Mouse (Mus musculus) heart, postnatal 0 days (tissue): ENCODE results near the gene Arl4c. TPM values are rescaled to one million over a fixed set of nuclear protein-coding genes. Genes with fewer than 3 reads are reported as not detected.

Experiments used
- ATAC-seq: fragments of 200-750 bp; cut with Nextera tagmentation; 2 replicates; pipeline ENCODE4 v1.8.0; 2017; ENCODE audit warnings: low read depth, moderate number of reproducible peaks, moderate library complexity; ENCODE audit not compliant: insufficient read depth
- DNase-seq: peaks from one replicate; pipeline ENCODE4 v3.0.0-alpha.2; 2016; ENCODE audit warnings: low spot score
- H3K27ac ChIP-seq: fragments of 300-500 bp; sonication (generic); 2 replicates; pipeline ENCODE4 v1.5.1; 2014; ENCODE audit warnings: low read depth, mild to moderate bottlenecking
- H3K27me3 ChIP-seq: fragments of 300-500 bp; sonication (generic); 2 replicates; pipeline ENCODE4 v1.6.1; 2014; ENCODE audit warnings: low read length, mixed read lengths; ENCODE audit not compliant: control insufficient read depth, insufficient read depth
- H3K36me3 ChIP-seq: fragments of 300-500 bp; sonication (generic); replicated peaks from 2 replicates; pipeline ENCODE4 v1.6.1; 2014; ENCODE audit warnings: low read length, mixed read lengths; ENCODE audit not compliant: control insufficient read depth, insufficient read depth
- H3K4me1 ChIP-seq: fragments of 300-500 bp; sonication (generic); 2 replicates; pipeline ENCODE4 v1.6.1; 2014; ENCODE audit warnings: antibody characterized with exemption; ENCODE audit not compliant: control insufficient read depth, insufficient read depth
- H3K4me2 ChIP-seq: fragments of 300-500 bp; sonication (generic); 2 replicates; pipeline ENCODE4 v1.6.1; 2014; ENCODE audit warnings: low read depth, mild to moderate bottlenecking, low read length, moderate library complexity
- H3K4me3 ChIP-seq: fragments of 300-500 bp; sonication (generic); 2 replicates; pipeline ENCODE4 v1.5.1; 2014; ENCODE audit warnings: low read depth, low read length
- H3K9ac ChIP-seq: fragments of 300-500 bp; sonication (generic); replicated peaks from 2 replicates; pipeline ENCODE4 v1.6.1; 2014; ENCODE audit warnings: low read depth, low read length, mixed read lengths
- H3K9me3 ChIP-seq: fragments of 300-500 bp; sonication (generic); replicated peaks from 2 replicates; pipeline ENCODE4 v1.6.1; 2016; ENCODE audit warnings: low read length; ENCODE audit not compliant: control insufficient read depth
- CTCF ChIP-seq: IDR thresholded peaks from 2 replicates; pipeline ENCODE4 v1.5.1; 2016; ENCODE audit warnings: antibody characterized with exemption, control low read depth, low read depth
- EP300 ChIP-seq: IDR thresholded peaks from 2 replicates; pipeline ENCODE4 v1.6.1; 2016; ENCODE audit warnings: antibody characterized with exemption, low read depth
- WGBS: fragments of 180-500 bp; shearing (Covaris S2); extraction: QIAGEN DNeasy Blood & Tissue Kit; methylation state at CpG from one replicate; pipeline ENCODE4 v1.1.7; 2014; 5-methylcytosine and 5-hydroxymethylcytosine counted together
- polyA plus RNA-seq: library from polyadenylated mRNA; unstranded; fragments of >200 nt; fragmentation: Nextera tagmentation; extraction: Ambion mirVana; gene quantifications from 2 replicates; pipeline ENCODE4 v1.2.1, GENCODE M21; 2015
- total RNA-seq: library from RNA; depleted of rRNA; stranded (reverse); fragments of >200 nt; gene quantifications from 2 replicates; pipeline ENCODE4 v1.2.3, GENCODE M21; 2014; ENCODE audit warnings: low replicate concordance

Arl4c gene
- total and polyA plus RNA-seq, 2 experiments from 2014 or later: 6.2 to 20.9 TPM

DNA sequence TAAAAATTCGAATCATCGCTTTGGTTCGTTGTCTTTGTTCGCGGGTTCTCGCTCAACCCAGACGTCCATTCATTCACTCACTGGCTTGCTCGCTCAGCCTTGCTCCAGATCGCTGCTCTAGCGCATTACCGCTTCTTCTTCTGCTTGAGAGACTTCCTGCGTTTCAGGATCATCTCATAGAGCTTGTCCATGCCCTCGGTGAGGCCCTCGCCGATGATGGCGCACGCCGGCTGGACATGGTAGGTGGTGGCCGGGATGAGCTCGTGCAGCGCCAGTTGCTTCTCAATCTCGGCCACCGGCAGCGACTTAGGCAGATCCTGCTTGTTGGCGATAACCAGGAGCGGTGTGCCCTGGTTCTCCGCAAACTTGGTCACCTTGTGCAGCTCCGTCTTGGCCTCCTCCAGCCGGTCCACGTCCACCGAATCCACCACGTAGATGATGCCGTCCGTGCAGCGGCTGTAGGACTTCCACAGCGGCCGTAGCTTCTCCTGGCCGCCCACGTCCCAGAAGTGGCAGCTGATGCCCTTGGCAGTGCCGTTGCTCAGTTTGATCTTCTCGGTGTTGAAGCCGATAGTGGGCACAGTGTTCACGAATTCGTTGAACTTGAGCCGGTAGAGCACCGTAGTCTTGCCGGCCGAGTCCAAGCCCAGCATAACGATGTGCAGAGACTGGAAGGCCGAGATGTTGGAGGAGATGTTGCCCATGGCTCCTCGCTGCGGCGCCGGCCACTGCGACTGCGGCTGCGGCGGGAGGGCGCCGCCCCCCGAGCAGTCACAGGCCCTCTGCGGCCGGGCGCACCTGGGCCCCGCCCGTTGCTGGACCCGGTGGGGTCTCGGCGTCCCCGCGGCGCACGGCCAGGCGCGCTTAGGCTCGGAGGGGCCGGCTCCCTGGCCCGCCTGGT lies 810 bp downstream of the Arl4c start:
- DNase-seq: peak; percentile 21
- peak; percentile 59 for ATAC-seq
- Histone ChIP-seq H3K4me3 (peak overlapping the region; percentile 85), H3K27ac (peak overlapping the region; percentile 90), H3K4me2 (peak overlapping the region; percentile 87), H3K36me3 (no peaks in the 10 kb centered on the region), H3K9ac (peak overlapping the region; percentile 86), H3K27me3 (no peaks in the 10 kb centered on the region; the same call in 1 of the 2 replicates), H3K9me3 (no peaks in the 10 kb centered on the region), H3K4me1 (peaks cover 28% of the 10 kb centered on the region)
- no peak for TF ChIP-seq EP300
- no peak for TF ChIP-seq CTCF
- under 1% methylated on average over 78 of the region's 78 CpGs for WGBS

DNA sequence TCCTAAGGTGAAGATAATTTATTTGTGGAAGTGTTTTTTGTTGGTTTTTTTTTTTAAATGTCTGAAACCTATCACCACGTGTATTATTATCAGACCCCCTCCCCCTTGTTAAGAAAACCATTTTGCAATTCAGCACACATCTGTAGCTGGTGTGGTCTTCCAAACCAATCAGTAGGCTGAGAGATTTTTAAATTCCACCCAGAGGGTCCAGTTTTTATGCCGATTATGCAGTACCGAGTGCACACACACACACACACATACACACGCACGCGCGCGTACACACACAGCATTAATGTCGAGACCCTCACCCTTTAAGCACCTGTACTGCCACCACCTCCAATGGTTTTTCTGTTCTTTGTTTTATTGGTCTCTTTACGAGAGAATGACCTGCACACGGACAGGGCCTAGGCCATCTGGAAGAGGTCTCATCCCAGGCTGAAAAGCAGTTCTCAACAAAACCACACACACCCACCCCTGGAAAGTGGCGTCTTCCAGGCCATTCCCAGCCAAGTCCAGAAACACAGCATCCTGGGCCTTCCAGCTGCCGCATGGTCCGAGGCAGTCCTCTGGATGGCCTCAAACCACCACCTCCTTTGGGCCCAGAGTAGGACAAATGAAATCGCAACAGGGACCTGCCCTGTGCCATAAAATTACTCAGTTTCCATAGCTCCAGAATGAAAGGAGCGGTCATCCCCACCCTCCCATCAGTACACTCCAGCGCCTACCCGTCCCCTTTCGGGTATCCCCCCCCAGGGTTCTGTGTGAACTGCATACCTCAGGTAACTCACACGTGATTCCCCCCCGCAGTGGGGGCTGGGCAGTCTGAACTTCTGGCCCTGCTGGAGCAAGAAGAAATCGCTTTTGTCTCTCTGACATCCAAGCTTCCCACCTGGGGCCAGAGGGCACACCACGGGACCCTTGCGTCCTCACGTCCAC lies 1.9 kb downstream of the Arl4c start:
- Histone ChIP-seq H3K4me3 (peak overlapping the region; percentile 85), H3K4me1 (peaks cover 28% of the 10 kb centered on the region), H3K9ac (peak overlapping the region; percentile 86), H3K9me3 (no peaks in the 10 kb centered on the region), H3K36me3 (no peaks in the 10 kb centered on the region), H3K27me3 (no peaks in the 10 kb centered on the region), H3K27ac (peak overlapping the region; percentile 90), H3K4me2 (peak overlapping the region; percentile 87)
- TF ChIP-seq CTCF: no peak
- ATAC-seq: no peak
- no peak for DNase-seq
- 15% methylated on average over 25 of the region's 25 CpGs for WGBS

DNA sequence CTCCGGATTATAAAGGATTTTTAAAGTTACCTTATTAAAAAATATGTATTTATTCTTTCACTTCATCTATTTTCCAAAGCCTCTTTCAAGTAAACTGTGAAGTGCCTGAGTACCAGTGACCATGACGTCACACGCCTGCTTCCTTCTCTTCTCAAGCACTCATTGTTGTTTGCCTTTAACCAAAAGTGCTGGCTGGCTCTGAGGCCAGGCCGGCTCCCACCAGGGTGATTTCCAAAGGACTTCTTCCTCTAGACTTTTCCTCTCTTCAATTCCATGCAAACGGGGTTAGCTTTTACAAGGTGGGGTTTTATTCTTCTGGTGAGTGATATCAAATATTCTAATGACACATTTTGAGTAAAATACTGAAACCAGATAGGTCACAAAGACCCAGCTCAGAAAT lies 2.6 kb downstream of the Arl4c start:
- H3K27me3 ChIP-seq: no peaks in the 10 kb centered on the region
- ATAC-seq (no peak), DNase-seq (peak; percentile 40)
- no peak for TF ChIP-seq EP300
- no peak for TF ChIP-seq CTCF
- H3K27ac ChIP-seq: peak overlapping the region; percentile 8
- H3K36me3 ChIP-seq: no peaks in the 10 kb centered on the region
- peak overlapping the region; percentile 87 for H3K4me2 ChIP-seq
- H3K9me3 ChIP-seq: no peaks in the 10 kb centered on the region
- peak overlapping the region; percentile 86; the same call in 1 of the 2 replicates for H3K9ac ChIP-seq
- peak overlapping the region; percentile 85 for H3K4me3 ChIP-seq
- peaks cover 28% of the 10 kb centered on the region for H3K4me1 ChIP-seq
- 31% methylated on average over 5 of the region's 5 CpGs for WGBS

DNA sequence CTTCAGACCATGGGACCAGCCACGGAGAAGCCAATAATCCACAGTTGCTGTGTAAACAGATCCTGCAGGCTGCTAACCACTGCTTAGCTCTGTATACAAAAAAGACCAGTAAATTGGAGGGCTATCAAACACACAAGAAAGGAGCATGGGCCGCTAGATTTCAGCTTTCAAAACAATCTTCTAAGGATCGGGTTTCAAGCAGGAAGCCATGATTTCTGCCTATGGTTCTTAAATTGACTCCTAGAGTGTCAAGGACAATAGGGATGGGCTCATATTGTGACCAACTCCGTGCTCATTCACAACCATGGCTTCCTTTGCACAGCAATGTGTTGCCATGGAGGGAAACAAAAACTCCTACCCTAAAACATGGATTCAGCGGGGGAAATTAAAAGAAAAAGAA lies 3.1 kb downstream of the Arl4c start:
- H3K9me3 ChIP-seq: no peaks in the 10 kb centered on the region
- no peaks in the 10 kb centered on the region for H3K36me3 ChIP-seq
- no peaks in the 10 kb centered on the region for H3K27me3 ChIP-seq
- peaks cover 28% of the 10 kb centered on the region for H3K4me1 ChIP-seq
- no peak for ATAC-seq
- peak overlapping the region; percentile 87 for H3K4me2 ChIP-seq
- peak overlapping the region; percentile 85 for H3K4me3 ChIP-seq
- no peak for DNase-seq
- peak overlapping the region; percentile 33 for H3K9ac ChIP-seq
- WGBS: 36% methylated on average over 5 of the region's 5 CpGs
- H3K27ac ChIP-seq: peak overlapping the region; percentile 8; the same call in 1 of the 2 replicates
- TF ChIP-seq CTCF: no peak
- no peak for TF ChIP-seq EP300

DNA sequence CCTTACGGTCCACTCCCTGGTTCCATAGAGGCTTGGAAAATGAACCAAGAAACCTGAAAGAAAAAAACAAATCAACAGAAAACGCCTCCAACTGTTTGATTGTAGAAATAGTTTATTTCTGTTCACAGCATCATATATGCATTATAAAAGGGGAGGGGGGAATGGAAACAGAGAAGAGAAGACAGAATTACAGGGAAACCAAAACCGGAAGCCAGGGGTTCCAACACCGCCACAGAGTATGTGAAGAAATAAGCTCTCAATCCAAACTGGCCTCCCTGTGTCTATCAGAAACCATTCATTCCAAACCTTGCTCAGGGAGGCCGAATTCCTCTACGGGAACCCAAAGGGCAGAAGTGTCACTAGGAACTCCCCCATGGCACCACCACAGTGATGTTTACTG lies 3.9 kb downstream of the Arl4c start:
- WGBS: 87% methylated on average over 6 of the region's 6 CpGs
- H3K4me3 ChIP-seq: peak overlapping the region; percentile 85; the same call in 1 of the 2 replicates
- DNase-seq: no peak
- no peak overlapping the region for H3K9ac ChIP-seq
- TF ChIP-seq CTCF: no peak
- TF ChIP-seq EP300: no peak
- H3K9me3 ChIP-seq: no peaks in the 10 kb centered on the region
- H3K4me1 ChIP-seq: peaks cover 28% of the 10 kb centered on the region
- H3K27me3 ChIP-seq: no peaks in the 10 kb centered on the region
- no peak overlapping the region for H3K27ac ChIP-seq
- no peak for ATAC-seq
- H3K4me2 ChIP-seq: peak overlapping the region; percentile 87
- H3K36me3 ChIP-seq: no peaks in the 10 kb centered on the region
